Mouse (Mus musculus): ENCODE data around the gene Yod1.

Yod1 gene

DNA sequence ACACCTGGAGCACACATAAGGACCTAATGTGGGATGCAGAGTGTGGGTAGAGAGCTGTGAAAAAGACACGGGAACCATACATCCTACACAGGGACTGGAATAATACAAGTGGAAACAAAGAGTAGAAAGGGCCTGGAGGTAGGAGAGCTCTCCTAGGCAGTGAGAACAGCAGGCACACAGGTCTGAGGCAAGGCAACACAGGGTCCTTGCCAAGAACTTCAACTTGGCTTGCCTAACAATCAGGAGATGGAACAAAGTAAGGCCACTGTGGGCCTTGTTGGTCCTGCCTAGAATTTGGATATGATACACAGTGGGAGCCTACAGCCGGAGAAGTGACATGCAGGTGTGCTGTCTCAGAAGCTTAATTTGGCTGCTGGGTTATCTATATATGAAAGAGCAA is 52.8 kb downstream of the Yod1 start:
- CTCF ChIA-PET = no interaction called here

GRCm38 (mm10) chr1:130770487-130770886 is 53.4 kb downstream of the Yod1 start:
- CTCF ChIA-PET = no interaction called here

DNA sequence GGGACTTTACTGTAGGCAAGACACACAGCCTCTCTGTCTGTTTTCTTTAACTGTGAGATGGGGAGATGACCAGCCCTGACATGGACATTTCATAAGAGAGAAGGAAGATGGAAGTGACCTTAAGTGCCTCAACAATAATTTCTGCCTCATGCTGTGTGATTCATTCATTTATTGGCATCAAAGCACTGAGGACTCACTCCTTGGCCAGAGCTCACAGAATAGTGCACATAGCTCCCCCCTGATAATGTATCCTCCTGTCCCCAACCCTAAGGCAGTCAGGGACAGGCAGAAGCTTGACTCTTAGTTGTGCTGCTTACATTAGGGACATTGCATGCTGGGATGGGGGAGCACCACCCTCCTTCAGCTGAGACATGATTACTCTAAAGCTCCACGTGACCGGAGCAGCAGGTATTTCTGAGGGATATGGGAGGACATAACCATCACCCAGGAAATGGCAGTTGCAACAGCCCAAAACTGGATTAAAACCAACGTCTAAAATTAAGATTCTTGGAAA is 53.9 kb downstream of the Yod1 start:
- CTCF ChIA-PET = no interaction called here

Data from spleen, embryonic (tissue).